Mouse (Mus musculus) spleen, adult 12 weeks (tissue): ENCODE results near the gene Ear14.
"Not testable (repeated sequence)": the region's sequence is repeated elsewhere in the genome, so short reads cannot be mapped to it uniquely, and the experiment has no call there.

Experiments
- DNase-seq: peaks from one replicate; pipeline ENCODE4 v3.0.0; 2022; ENCODE audit warnings: low spot score

Gene Ear14

DNA sequence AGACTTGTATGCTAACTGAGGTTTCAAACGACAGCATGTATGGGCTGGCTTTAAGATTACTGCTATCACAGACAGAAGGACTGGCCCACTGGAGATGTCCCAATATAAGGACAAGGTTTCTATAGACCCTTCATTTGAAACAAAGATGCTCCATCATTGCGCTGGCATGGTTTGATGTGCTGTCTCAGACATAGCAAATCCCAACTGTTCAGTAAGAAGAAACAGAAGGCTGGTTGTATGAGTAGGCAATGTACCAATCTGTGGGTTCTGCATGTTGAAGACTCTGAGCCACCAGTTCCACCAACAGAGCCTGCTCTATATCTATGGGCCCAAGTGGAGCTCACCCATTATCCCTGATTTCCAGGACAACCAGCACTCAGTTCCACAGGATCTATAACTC lies at the start of gene Ear14:
Ear14 (plus strand) TSS at position 277 of the 400 bp plus-strand sequence.
- DNase-seq: no peak

DNA sequence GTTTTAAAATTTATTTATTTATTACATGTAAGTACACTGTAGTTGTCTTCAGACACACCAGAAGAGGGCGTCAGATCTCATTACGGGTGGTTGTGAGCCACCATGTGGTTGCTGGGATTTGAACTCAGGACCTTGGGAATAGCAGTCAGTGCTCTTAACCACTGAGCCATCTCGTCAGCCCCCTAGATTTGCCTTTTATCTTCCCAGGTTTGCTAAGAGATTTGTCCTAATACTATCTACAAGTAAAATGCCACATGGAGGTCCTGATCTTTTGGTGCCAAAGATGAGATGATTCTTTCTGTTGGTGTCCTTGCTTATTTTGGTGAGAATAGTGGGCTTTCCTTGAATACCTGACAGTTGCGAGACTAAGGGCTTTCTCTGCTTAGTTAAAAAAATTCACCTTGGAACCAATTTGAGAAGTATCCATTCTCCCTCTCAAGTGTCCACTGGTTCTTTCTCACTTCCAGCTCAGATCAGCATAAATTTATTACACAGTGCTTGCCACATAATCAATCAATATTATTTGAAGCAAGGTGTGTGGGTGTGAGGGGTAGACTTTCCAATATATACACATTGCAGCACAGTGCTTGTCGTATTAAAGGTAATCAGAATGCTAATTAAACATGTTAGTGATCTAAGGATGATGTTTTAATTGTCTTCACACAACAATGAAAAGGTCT lies 47.0 kb upstream of the Ear14 start:
- DNase-seq: no peak

DNA sequence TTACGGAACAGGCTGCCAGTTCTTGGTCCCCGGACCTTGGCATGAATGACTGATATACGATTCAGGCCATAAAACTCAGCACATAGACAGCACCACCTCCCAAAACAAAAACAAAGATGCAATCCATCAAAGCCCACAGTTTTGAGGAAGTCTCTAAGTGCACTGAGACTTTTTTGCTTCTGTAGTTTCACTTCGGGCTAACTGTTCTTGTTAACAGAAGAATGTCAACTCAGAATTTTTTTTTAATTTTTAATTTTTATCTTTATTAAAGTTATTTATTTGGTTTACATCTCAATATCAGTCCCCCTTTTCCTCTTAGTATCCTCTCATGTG lies 46.5 kb upstream of the Ear14 start:
- DNase-seq: no peak

DNA sequence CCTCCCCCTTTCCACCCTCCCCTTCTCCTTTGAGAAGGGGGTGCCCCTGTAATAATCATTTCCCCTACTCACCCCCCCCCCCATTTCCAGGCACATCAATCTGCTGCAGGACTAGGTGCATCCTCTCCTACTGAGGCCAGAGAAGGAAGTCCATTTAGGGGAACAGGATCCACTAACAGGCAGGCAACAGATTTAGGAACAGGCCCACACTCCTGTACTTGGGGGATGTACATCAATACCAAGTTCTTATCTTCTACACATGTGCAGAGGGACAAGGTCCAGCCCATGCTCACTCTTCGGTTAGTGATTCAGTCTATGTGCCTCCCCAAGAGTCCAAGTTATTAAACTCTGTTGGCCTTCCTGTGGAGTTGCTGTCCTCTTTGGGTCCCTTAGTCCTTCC lies 46.1 kb upstream of the Ear14 start:
- DNase-seq: no peak

DNA sequence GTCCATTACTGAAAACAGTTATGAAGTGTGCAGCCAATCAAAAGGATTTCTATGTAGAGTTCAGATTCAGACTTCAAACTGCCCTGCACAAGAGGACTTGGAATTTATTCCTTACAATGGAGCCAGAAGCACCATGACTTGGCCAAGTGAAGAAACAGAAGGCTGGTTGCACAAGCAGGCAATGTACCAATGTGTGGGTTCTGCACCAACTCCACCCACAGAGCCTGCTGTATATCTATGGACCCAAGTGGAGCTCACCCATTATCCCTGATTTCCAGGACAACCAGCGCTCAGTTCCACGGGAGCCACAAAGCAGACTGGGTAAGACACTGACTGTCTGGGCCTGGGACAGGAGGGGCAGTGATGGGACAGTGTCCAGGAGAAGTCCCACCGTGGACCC lies 41.2 kb upstream of the Ear14 start, which contains the start of gene Rnase2b:
Rnase2b (plus strand) TSS at position 285 of the 400 bp plus-strand sequence.
- not testable (repeated sequence) for DNase-seq

DNA sequence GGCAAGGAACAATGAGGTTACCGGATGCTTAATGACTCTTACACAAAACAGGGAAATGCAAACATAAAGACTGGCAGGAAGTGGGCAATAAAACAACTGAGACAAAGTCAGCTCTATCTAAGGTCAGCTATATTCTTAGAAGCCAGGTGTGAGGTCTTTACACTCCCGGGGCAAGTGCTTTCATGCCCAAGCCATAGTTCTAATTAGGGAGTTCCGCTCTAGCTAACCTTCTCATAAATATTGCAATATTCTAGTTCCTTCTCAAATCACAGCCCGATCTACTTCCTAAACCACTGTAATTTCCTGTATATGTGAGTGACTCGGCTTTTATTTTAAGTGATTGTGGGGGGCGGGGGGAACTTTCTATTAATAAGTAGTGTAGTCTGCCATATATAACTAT lies 39.9 kb upstream of the Ear14 start:
- DNase-seq: not testable (repeated sequence)

DNA sequence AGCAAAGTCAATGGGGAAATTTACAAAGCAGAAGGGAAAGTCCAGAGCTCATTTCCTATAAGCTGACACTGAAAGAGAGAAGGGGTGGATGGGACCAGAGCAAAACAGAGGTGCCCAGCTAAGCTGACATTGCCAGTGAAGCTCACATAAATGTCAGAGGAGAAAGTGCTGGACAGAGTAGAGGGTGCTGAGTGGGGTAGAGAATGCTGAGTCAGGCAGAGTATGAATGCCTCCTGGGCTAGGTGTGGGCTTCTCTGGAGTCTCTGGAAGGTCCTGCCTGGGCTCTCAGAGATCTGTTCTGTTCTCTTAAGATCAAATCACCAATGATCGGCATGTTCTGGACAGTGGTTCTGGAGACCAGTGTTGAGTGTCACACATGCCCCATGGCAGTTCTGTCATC lies 37.8 kb upstream of the Ear14 start:
- DNase-seq: no peak

DNA sequence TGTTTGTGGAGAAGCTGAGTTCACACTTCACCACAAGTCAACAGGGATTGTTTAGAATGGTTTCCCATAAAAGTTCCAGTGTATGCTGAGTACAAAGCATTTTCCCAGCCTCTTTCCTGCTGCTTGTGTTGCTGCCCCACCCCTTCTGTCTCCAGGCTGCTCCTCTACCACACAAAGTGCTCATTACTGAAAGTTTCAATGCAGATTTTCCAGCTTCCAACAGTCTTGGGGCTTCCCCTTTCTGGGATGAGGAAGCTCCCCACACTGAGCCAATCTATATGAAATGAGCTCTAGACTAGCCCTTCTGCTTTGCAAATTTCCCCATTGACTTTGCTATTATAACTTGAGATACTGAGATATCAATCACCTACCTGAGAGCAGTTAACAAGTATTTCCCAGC lies 37.1 kb upstream of the Ear14 start:
- DNase-seq: no peak

DNA sequence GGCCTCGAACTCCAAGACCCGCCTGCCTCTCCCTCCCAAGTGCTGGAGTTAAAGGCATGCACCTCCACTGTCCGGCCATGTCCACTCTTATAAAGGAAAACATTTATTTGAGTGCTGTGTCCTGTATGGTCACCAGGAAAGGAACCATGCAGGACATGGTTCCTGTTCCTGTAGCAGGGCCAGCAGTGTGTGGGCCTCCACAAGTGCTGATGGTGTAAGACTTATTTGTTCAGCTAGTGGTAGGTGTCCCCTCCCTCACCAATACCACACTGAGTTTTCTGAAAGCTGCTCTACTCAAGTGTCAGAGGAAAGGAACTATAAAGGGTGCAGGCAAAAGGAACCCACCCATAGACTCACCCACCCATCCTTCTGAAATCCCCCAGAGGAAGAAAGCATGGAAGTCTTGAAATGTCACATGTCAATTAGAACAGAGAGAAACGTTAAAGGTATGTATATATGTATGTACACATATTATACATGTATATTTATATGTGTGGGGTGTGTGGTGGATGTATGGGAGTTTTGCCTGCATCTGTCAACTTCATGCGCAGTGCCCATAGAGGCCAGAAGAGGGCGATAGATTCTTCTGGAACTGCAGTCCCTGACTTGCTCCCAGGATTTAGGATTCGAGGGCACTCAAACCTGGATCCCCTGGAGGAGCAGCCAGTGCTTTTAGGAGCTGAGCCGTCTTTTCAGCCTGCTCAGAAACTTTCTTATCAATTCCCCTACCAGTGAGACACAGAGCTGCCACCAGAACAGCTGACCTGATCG lies 30.9 kb upstream of the Ear14 start:
- DNase-seq: peak; percentile 44

DNA sequence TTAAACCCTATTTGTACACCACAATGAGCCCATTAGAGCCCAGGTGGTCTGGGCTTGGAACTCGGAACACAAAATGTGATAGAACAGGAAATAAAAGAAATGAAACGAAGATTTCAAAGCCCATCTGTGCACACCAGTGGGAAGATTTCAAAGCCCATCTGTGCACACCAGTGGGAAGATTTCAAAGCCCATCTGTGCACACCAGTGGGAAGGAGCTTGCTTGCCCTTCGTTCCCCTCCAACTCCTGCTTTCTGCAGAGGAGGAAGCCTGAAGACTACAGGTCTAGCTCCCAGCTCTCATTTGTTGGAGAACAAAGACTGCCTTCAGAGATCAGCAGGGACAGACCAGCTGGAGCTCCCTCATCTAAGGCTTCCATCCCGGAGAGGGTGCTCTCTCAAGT lies 30.2 kb upstream of the Ear14 start:
- not testable (repeated sequence) for DNase-seq

DNA sequence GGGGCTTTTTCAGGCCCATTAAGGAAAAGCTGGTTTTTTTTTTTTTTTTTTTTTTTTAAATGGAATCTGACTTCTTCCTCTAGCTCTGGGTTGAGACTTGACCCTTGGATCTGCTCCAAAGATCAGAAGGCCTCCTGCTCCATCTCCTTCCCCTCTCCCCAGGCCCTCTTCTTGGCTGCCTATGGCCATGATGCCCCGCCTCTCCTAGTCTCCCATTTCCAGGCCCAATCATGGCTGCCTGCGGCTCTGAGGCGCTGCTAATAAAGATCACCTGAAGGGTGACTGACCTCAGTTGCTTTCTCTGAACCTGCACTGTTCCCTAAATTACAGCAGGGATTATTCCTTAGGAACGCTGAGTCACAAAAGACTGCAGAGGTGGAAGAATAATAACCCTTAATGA lies 29.3 kb upstream of the Ear14 start:
- no peak for DNase-seq

DNA sequence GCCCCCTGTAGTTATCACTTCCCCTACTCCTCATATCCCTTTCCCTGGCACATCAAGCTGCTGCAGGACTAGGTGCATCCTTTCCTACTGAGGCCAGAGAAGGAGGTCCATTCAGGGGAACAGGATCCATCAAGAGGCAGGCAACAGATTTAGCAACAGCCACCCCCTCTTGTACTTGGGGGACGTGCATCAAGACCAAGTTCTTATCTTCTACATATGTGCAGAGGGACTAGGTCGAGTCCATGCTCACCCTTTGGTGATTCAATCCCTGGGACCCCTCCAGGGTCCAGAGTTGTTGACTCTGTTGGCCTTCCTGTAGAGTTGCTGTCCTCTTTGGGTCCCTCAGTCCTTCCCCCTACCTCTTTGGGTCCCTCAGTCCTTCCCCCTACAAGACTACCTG lies 22.1 kb upstream of the Ear14 start:
- DNase-seq: not testable (repeated sequence)

DNA sequence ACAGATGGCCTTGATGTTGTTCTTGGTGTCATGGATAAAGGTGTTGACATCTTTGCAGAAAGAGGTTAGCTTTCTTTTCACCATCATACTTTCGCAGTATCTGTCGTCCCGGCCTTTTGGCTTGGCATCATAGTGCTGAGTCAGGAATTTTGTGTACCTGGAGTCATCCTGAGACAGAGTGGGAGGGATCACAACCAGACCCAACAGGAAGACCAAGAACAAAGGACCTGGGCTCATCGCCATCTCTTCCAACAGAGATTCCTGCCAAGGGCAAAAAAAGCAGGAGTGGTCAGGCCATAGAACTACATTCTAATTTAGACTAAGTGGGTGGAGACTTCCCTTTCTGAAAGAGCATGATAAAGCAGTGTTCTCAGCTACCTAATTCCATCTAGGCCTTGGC lies 7.5 kb upstream of the Ear14 start:
- no peak for DNase-seq

DNA sequence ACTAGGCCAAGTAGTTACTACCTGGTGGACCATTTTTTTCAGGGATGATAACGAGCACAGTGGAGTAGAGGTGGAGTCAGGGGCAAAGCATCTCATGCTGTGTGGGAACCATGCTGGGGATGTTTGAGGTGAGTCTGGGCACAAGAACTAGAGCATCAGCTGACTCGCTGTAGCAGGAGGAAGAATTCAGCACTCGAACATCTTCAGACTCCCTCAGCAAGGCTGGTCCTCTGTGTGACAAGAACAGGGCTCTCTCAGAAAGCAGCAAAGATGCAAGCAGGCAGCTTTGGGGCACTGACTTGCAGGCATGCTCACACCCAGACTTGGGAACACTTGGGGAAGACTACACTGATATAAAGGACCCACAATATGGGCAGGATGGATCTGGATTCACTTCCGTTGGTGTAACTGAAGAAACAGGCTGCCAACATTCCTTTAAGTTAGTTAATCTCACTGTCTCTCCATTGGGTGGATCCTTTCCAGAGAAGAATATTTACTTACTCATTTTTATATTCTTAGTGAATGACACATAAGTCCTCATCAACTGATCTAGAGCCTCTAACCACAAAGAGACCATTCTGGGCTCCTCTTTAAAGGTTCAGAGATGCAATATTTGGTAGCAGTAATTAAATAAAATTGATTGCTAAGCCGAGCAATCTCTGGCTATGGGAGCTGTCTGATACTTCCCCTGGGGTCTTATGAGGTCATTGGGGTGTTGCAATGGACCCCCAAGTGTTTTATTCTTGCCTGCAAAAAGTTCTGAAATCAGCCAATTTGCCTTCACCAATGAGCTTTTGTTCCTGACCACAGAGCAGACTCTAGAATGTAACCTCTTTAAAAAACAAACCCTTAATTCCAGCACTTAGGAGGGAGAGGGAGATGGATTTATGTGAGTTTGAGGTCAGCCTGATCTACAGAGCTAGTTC lies 3.8 kb upstream of the Ear14 start, which contains the start of gene Ang2:
Ang2 (minus strand) TSS at position 51 of the 926 bp plus-strand sequence.
- DNase-seq: no peak

DNA sequence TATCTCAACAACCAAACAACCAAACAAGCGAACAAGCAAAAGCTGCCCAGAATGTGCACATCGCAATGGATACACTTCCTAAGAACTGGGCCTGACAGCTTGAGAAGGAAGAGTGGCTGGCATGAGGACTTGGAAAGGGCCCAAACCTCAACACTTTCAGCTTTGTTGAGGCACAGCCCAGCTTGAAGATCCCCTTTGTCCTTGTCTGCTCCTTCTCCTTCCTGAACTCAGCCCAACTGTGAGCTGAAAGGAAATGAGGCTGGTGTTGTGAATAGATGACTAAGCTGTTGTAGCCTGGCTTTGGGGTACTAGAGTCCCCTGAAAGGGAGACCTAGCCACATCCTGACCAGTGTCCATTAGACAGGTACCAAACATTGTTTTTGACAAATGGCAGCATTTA lies 3.1 kb upstream of the Ear14 start:
- no peak for DNase-seq

DNA sequence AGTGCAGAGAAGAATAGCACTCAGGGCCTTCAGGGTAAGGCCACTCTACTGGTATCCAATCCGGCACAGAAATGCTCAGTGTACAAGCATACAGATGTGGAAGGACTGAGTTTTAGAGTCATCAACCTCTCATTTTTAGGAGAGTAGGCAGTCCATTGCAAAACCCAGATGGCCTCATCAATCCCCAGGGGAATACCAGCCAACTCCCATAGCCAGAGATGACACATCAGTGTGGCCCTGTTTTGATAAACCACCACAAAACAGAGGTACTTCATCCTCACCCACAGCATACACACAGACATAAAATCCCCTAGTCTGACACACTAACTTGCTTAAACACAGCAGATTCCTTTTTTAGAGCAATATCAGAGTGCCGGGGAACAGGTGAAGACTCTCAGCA lies 2.7 kb upstream of the Ear14 start:
- DNase-seq: no peak

DNA sequence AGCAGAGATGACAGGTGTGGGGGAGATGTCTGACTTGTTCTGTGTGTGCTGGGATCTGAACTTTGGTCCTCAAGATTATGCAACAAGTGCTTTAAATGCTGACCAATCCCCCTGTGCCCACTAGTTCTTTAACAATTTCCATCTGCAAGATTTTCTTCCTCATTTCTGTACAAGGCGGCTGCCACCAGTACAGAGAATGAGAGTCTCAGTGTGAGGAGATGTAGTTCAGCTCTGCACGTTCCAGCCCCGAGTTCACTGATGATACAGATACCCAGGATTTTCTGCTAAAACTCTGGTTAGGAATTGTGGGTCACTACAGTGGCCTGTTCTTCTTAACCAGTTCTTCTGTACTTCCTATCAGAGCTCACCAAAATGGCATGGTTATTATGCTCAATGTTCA lies 16.9 kb downstream of the Ear14 start:
- not testable (repeated sequence) for DNase-seq

DNA sequence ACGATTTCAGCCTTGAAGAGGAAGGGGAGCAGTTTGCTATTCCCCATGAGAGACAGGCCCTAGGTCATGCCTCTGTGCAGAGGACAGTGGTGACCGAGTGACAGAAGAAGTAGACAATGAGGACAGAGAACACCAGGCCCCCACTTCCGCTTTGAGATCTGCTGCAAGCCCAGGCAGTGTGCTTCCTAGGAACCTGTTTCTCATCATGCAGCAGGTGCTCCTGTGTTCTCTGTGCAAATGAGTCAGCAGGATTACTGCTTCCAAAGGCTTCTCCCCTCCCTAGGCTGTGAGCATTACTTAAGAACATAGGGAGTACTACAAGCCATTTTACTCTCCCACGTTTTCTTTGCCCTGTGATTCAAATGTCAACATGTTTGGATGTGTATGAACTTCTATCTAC lies 26.5 kb downstream of the Ear14 start:
- DNase-seq: not testable (repeated sequence)

DNA sequence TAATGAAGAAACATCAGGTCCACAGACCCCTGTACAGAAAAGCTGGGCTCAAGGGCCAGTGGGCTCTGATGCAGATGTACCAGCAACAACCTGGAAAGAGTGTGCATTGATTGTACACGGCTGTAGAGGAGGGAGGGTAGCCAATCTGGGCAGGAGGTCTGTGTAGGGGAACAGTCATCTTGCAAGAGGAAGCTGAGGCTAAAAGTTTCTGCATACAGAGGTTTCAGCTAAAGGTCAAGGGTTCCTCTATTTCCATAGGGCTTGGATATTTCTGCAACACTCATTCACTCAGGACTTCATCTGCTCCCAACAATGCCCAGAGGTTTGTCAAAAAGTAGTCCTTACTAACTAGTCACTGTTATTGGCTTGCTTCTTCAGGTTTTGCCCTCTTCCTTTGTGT lies 34.3 kb downstream of the Ear14 start:
- not testable (repeated sequence) for DNase-seq

DNA sequence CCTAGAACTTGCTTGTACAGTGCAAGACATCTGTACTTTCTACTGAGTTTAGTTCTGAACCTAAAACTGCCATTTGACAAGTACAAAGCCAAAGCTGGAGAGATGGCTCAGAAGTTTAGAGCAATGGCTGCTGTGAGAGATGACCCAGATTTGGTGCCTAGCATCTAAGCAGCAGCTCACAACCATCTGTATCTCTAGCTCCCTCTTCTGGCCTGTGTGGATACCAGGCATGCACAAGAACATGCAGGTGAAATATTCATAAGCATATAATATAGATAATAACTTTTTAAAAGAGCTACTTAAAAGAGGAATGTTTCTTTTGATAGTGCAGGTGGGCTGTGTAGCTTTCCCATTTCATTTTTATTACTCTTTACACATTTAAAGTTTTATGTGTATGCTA lies 37.7 kb downstream of the Ear14 start:
- no peak for DNase-seq

DNA sequence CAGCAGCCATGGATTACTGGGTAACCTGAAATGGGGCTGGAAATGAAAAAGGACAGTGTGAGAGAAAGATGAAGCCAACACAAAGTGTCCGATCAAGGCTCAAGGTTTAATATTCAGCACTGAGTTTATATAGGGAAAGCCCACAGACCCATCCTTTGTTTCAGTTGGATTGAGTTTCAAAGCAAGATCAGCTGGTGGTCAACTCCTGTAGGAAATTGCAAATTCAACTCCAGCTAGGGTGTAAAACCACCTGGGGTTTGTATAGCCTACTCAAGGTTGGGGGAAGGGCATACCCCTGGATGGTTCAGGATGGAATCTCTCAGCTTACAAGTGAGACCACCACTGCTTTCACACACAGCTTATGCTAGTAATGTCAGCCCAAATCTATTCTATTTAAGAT lies 44.5 kb downstream of the Ear14 start:
- no peak for DNase-seq

DNA sequence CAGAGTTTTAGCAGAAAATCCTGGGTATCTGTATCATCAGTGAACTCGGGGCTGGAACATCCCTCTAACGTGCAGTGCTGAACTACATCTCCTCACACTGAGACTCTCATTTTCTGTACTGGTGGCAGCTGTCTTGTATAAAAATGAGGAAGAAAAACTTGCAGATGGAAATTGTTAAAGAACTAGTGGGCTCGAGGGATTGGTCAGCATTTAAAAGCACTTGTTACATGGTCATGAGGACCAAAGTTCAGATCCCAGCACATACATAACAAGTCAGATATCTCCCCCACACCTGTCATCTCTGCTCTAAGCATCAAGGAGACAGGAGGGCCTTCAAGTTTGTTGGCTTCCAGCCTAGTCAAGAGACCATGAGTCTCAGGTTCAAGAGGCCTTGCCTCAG lies 47.2 kb downstream of the Ear14 start:
- no peak for DNase-seq

DNA sequence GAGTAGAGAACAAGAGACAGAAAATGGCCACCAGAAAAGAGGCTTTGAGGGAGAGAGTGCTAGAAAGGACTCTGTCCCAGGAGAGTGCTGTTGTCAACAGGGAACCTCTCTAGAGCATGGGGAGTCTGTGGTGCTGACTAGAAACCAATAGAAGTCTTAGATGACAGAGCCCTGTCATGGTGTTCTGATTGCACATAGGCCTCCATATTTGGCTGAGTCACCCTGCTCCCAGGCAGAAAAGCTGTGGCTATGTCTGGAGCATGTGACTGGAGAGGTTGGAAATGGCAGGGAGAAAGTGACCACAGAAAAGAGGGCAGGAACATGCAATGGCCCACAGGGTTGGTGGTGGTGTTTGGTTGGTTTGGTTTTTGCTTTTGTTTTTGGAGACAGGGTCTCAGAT lies 49.0 kb downstream of the Ear14 start:
- DNase-seq: not testable (repeated sequence)
